Mouse (Mus musculus) CD4-positive, CD25-positive, alpha-beta regulatory T cell, adult 2 months (primary cell): Measurements from ENCODE around the gene Wrnip1.

Experiments used
- DNase-seq: peaks from one replicate; pipeline ENCODE4 v3.0.0-alpha.2; 2012; ENCODE audit warnings: low read depth, low spot score

The Wrnip1 gene

GRCm38 (mm10) chr13:32806820-32807219 is 5.0 kb downstream of the Wrnip1 start:
- no peak for DNase-seq

- no peak for DNase-seq
Measured at GRCm38 (mm10) chr13:32807624-32808023, 5.8 kb downstream of the Wrnip1 start.

DNA sequence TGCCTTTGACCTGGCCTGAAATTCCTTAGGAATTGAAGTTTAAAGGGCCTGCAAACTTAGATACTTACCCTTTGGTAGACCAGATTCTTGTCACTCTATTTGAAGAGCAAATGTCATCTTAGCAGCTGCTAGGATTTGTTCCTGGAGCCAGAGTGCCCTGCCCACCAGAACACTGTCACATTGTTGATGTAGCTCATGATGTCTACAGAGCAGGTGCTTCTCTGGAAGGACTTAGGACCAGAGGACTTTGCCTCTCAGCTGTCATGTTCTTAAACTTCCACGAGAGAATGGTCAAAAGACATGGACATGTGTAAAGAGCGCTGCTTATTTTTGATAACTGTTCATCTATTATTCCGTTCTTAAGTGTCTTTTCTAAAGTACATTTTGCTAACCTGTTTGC is 17.4 kb downstream of the Wrnip1 start:
- DNase-seq, result no peak

GRCm38 (mm10) chr13:32819926-32820325 is 18.1 kb downstream of the Wrnip1 start:
- DNase-seq, result no peak

DNA sequence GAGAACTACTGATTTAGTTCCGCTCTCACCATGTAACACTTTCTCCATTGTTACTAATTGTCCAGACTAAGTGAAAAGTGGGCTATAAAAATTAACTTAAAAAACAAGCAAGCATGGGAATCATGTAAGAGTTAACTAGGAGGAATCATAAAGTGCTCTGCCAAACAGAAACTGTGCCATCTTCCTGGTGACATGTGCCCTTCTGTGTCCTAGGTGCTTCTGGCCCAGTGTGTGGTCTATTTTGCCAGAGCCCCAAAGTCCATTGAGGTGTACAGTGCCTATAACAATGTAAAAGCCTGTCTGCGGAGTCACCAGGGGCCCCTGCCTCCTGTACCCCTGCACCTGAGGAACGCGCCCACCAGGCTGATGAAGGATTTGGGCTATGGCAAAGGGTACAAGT is 19.8 kb downstream of the Wrnip1 start:
- no peak for DNase-seq

DNA sequence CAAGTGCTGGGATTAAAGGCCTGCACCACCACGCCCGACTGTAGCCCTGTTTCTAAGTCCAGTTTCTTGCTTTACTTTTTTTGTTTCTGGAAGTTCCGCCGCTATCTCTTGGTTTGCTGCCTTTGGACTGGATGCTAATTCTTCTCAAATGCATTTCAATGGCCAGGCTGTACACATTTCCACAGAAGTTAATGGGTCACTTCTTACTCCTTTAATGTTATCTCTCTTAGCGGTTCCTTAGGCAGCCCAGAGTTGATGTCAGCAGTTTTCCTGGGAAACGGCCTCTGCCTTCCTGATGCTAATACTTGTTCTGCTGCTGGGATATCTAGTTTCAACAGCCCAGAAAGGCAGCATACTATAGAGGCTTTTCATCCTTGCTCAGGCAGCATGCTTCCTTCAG is 21.3 kb downstream of the Wrnip1 start:
- no peak for DNase-seq

- no peak for DNase-seq
Measured at GRCm38 (mm10) chr13:32824377-32825330, 22.8 kb downstream of the Wrnip1 start.

DNA sequence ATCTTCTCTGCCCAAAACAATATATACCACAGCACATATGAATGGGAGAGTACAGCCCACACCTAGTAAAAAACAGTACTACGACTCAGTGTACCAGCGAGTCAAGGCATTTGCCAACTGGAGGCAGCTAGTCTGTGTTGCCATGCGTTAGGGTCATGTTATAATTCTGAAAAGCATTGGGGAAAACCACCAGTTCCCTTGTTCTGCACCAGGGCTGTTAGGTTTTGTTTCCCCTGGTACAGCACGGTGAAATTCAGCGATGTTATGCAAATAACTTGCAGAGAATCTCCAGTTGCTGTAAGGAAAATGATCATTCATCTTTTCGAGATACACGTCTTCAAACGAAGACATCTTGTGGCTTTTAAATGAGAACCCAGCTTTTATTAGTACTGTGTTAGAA is 23.7 kb downstream of the Wrnip1 start:
- DNase-seq, result no peak

DNA sequence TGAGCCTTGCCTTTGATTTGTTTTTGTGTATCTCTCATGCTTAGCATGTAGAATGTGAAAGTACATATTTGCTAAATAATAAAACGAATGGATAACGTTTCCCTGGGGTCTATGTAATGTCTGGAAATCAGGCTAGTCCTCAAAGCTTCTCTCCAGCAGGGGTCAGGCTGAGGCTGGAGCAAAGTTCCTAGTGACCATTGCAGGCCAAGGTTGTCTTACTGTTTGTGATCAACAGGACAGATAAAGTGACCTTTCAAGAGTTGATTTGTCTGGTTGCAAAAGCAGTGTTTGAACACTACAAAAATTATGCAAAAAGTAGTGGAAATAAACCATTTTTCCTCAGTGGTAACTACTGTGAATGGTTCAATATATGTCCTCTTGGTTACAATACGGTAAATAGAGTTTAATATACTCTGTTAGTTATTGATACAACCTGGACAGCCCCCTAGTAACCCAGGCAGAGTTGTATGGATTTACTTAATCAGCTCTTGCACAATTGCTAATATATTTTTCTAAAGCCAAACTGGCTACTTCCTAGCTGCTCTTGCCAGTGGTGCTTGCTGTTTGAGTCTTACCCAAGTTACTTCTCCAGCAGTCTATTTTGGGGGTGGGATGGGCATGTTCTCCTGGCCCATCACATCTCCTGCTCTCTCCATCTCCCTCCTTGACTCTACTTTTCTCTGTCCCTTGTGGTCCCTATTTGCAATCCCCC is 25.4 kb downstream of the Wrnip1 start:
- DNase-seq, result no peak

GRCm38 (mm10) chr13:32827951-32828350 is 26.1 kb downstream of the Wrnip1 start:
- peak; percentile 72 for DNase-seq

DNA sequence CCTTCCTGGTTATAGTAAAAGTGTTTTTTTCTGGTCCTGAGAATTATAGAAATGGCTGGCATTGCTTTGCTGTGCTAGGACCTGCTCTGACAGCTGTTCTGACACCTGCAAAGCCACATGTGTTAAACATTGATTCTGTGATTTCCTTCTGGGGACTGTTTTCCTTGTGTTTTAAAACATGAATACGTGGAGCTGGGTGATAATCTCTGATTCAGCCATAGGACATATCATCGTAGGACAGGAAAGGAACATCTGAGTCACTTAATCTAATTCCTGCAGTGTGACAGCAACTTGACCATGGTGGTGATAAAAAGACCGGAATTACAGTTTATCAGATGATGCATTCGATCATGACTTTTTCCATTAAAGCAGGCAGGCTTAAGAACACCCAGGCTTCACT is 27.0 kb downstream of the Wrnip1 start:
- DNase-seq, result no peak

DNA sequence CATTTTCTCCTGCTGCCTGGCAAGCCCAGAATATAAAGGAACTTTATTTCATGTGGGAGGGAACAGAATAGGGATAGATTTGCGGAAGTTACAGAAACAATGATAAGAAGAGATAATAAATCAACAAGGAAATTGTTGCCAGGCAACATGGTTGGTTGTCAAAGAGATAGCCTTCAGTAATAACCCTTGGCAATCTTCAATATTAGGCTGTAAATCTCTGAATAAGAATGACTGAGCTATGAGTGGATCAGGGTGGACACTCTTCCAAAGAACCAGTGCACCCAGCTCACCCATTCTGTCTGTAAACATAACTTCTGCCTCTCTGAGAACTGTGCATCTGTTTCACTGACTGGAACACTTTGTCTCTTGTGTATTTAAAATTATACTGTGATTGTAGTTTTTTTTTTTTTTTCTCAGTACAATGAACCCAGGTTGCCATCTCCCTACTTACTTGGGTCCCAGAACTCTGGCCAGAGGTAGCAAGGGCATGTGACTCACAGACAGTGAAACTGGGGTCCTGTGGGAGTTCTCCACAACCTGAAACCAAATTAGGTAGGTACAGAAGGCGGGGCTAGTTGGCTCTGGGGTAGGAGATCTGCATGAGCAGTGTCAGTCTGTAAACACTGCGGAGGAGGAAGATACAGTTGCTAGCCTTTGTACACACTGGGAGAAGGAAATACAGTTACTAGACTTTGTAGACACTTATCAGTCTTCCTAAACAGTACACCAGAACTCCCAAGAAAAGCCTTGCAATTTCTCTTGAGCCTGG is 29.9 kb downstream of the Wrnip1 start:
- no peak for DNase-seq

DNA sequence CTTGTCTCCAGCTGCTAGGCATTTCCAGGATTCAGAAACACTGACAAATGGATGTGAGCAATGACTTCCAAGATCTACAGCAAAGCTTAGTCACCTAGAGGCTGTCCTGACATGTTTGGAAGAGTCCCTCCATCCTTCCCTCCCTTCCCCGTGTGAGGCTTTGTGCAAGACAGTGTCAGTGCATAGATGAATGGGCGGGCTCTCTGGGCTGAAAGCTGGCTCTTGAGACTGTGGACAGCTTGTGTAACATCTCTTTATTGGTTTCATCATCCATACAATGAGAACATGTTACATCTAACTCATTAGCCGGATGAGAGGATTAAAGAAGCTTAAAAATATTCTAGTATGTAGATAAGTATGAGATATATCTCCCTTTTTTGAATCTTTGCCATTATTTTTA is 30.9 kb downstream of the Wrnip1 start:
- DNase-seq, result no peak

DNA sequence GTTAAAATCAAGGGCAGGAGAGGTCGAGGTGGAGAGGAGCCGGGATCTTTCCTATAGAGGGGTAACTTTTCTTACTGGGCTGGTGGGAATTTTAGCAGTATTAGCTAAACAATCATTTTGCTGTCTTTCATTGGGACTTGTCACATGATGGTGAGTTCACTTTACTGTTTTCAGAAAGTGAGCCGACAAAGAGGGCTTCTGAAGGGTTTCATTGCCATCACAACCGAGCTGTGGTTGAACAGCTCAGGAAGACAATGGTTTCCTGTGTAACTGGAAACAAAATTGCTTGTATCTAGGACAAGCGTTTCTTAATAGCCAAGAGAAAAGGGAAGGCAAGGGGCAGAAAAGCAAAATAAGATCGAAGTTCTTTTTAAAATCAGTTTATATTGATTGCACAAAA is 31.4 kb downstream of the Wrnip1 start:
- peak; percentile 16 for DNase-seq

- no peak for DNase-seq
Measured at GRCm38 (mm10) chr13:32834513-32834912, 32.7 kb downstream of the Wrnip1 start.

DNA sequence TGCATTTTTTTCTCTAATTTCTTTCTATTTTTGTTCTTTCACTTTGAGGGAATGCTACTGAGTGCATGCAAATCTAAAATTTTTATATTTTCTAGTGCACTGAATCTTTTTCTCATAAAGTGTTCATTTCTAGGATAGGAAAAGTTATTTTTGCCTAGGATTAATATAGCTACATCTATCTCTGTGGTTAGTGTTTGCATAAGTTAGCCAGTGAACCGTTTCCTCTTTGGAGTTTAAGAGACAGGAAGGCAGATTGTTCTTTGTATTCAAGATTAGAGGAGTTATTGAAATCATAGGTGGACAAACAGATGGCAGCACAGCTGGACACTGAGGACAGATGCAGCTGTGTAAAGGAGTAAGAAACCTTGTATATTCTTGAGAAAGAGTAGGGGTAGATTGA is 37.5 kb downstream of the Wrnip1 start:
- no peak for DNase-seq

DNA sequence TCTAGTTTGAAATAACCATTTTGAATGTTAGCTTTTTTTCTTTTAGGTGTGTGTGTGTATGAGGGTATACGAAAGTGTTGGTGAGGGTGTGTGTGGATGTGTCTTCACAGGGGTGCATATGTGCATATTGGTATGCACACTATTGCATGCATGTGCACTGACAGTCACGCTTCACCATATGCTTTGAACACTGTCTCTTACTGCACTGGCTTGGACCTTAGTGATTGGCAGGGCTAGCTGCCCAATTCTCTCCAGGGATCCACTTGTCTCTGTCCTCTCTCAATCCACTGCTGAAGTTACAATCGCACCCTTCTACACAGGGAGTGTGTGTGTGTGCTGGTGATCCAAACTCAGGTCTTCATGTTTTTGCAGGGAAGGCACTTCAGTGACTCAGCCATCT is 39.5 kb downstream of the Wrnip1 start:
- DNase-seq, result no peak

DNA sequence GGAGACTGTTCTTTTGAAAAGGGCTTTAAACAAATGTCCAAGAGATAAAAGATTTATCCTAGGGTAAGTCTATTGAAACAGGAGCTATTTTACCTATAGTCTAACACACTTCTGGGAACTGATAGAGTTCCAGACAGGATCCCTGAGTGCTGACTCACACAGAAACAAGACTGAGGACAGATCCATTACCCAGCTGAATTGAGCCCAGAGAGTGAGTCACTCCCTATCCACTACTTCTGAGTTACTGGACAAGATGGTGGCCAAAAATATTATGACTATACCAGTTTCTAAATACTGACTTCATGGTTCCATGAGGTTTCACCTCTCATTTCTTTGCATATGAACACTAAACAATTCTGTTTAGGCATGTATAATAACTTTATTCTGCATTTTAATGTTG is 44.4 kb downstream of the Wrnip1 start:
- no peak for DNase-seq

- no peak for DNase-seq
Measured at GRCm38 (mm10) chr13:32849092-32849491, 47.3 kb downstream of the Wrnip1 start.

GRCm38 (mm10) chr13:32849531-32850123 is 47.8 kb downstream of the Wrnip1 start:
- DNase-seq, result no peak

GRCm38 (mm10) chr13:32850156-32850555 is 48.3 kb downstream of the Wrnip1 start:
- no peak for DNase-seq
